In genomic region chr17:29896181-29897054, GRCm38 (mm10) we compare ENCODE assay signal across 8 mouse cellular contexts.
DNase-seq lines count a peak whose midpoint lies in the region; ATAC-seq and TF ChIP-seq lines count a peak whose summit lies in the region.

No protein-coding gene starts in this region.

- 0 out of 2 replicates have a peak, but pooled peaks cover 3% of the 10 kb centered on the region for H3K27me3 ChIP-seq in kidney, embryonic 14.5 days (ENCODE audit: control insufficient read depth, insufficient read depth, low read length)
- peaks cover 19% of the 10 kb centered on the region for H3K27me3 ChIP-seq in forebrain, embryonic 13.5 days
- H3K27me3 ChIP-seq in limb, embryonic 11.5 days (ENCODE audit: control insufficient read depth, insufficient read depth, low read length): no peaks in the 10 kb centered on the region
- no peaks in the 10 kb centered on the region for H3K27me3 ChIP-seq in stomach, postnatal 0 days (ENCODE audit: control insufficient read depth, insufficient read depth, low read length)

- no peak for TF ChIP-seq EP300 in stomach, postnatal 0 days (optimal IDR thresholded peaks at IDR 0.05)

- no peak for DNase-seq in kidney, adult 11 months
- DNase-seq in MN1 (ENCODE audit: low spot score): peak; percentile 53
- peak; percentile 73 for DNase-seq in limb, embryonic 11.5 days (ENCODE audit: low spot score)
- peak; percentile 68 for DNase-seq in stomach, postnatal 0 days (ENCODE audit: low spot score)
- DNase-seq in yolk sac, embryonic 10.5 days (ENCODE audit: low spot score): no peak
- no peak for DNase-seq in layer of hippocampus, adult 11-12 months (ENCODE audit: low spot score)

- H3K27ac ChIP-seq in kidney, embryonic 14.5 days (ENCODE audit: low read depth, low read length): no peak overlapping the region
- peak overlapping the region; percentile 52 for H3K27ac ChIP-seq in forebrain, embryonic 13.5 days
- no peak overlapping the region for H3K27ac ChIP-seq in limb, embryonic 11.5 days (replicated peaks; ENCODE audit: low read depth, low read length)
- no peak overlapping the region for H3K27ac ChIP-seq in stomach, postnatal 0 days (replicated peaks)

- no peak overlapping the region for H3K4me3 ChIP-seq in kidney, embryonic 14.5 days (ENCODE audit: low read length)
- H3K4me3 ChIP-seq in forebrain, embryonic 13.5 days: no peak overlapping the region
- H3K4me3 ChIP-seq in limb, embryonic 11.5 days (ENCODE audit: low read depth, low read length): no peak overlapping the region
- H3K4me3 ChIP-seq in stomach, postnatal 0 days (ENCODE audit: low read depth, low read length): no peak overlapping the region

- H3K4me2 ChIP-seq in kidney, embryonic 14.5 days (replicated peaks; ENCODE audit: low read depth, low read length): no peak overlapping the region
- no peak overlapping the region for H3K4me2 ChIP-seq in forebrain, embryonic 13.5 days
- H3K4me2 ChIP-seq in limb, embryonic 11.5 days (ENCODE audit: low read depth, severe bottlenecking): no peak overlapping the region
- H3K4me2 ChIP-seq in stomach, postnatal 0 days (replicated peaks; ENCODE audit: low read depth): no peak overlapping the region

- no peaks in the 10 kb centered on the region for H3K36me3 ChIP-seq in kidney, embryonic 14.5 days (ENCODE audit: control insufficient read depth, insufficient read depth, low read length)
- H3K36me3 ChIP-seq in forebrain, embryonic 13.5 days (ENCODE audit: poor library complexity, severe bottlenecking): no peaks in the 10 kb centered on the region
- H3K36me3 ChIP-seq in limb, embryonic 11.5 days (ENCODE audit: control insufficient read depth, insufficient read depth, low read length): no peaks in the 10 kb centered on the region
- H3K36me3 ChIP-seq in stomach, postnatal 0 days (ENCODE audit: control insufficient read depth, insufficient read depth, low read length): no peaks in the 10 kb centered on the region

- peak; percentile 72 for TF ChIP-seq CTCF in stomach, postnatal 0 days (IDR thresholded peaks at IDR 0.05; ENCODE audit: low read depth)

- no peak overlapping the region for H3K9ac ChIP-seq in kidney, embryonic 14.5 days (ENCODE audit: low read depth, low read length)
- no peak overlapping the region for H3K9ac ChIP-seq in forebrain, embryonic 13.5 days
- H3K9ac ChIP-seq in limb, embryonic 11.5 days (ENCODE audit: low read length): no peak overlapping the region
- no peak overlapping the region for H3K9ac ChIP-seq in stomach, postnatal 0 days (ENCODE audit: low read length)

- WGBS in kidney, embryonic 14.5 days: 15% methylated on average over 7 of the region's 7 CpGs
- 6% methylated on average over 7 of the region's 7 CpGs for WGBS in forebrain, embryonic 13.5 days
- 9% methylated on average over 7 of the region's 7 CpGs for WGBS in limb, embryonic 11.5 days
- WGBS in stomach, postnatal 0 days: 31% methylated on average over 6 of the region's 7 CpGs

- peaks cover 12% of the 10 kb centered on the region; the same call in 1 of the 2 replicates for H3K4me1 ChIP-seq in kidney, embryonic 14.5 days (ENCODE audit: control insufficient read depth, insufficient read depth, low read length)
- peaks cover 22% of the 10 kb centered on the region for H3K4me1 ChIP-seq in forebrain, embryonic 13.5 days
- peaks cover 9% of the 10 kb centered on the region for H3K4me1 ChIP-seq in limb, embryonic 11.5 days (ENCODE audit: control insufficient read depth, insufficient read depth, low read length)
- H3K4me1 ChIP-seq in stomach, postnatal 0 days (replicated peaks; ENCODE audit: control insufficient read depth, insufficient read depth): no peaks in the 10 kb centered on the region

- ATAC-seq in kidney, embryonic 14.5 days (ENCODE audit: low FRiP score, low TSS enrichment): peak; percentile 66
- peak; percentile 80 for ATAC-seq in forebrain, embryonic 13.5 days
- ATAC-seq in limb, embryonic 11.5 days (ENCODE audit: insufficient number of reproducible peaks, low FRiP score, low TSS enrichment, low read depth): peak; percentile 64; the same call in 1 of the 2 replicates
- peak; percentile 68; the same call in 1 of the 2 replicates for ATAC-seq in stomach, postnatal 0 days (ENCODE audit: low FRiP score, low TSS enrichment)

- no peaks in the 10 kb centered on the region for H3K9me3 ChIP-seq in kidney, embryonic 14.5 days (ENCODE audit: control insufficient read depth, low read length)
- no peaks in the 10 kb centered on the region for H3K9me3 ChIP-seq in forebrain, embryonic 13.5 days (replicated peaks)
- no peaks in the 10 kb centered on the region for H3K9me3 ChIP-seq in limb, embryonic 11.5 days (ENCODE audit: control insufficient read depth, low read length)
- H3K9me3 ChIP-seq in stomach, postnatal 0 days (ENCODE audit: control insufficient read depth, low read length): no peaks in the 10 kb centered on the region

Comparison
In these comparisons a context has a peak if more than half of its experiments do, and no peak if none do; other contexts are left out.
1. DNase-seq: peak in MN1 (single experiment), limb, embryonic 11.5 days (single experiment) and stomach, postnatal 0 days (single experiment); none in kidney, adult 11 months (single experiment), yolk sac, embryonic 10.5 days (single experiment) and layer of hippocampus, adult 11-12 months (single experiment).
2. Peak in every context shown above with its lines, with median percentiles within 50 percentile points of each other: ATAC-seq.